14 mouse cellular contexts compared by ENCODE assay signal in the genomic region with DNA sequence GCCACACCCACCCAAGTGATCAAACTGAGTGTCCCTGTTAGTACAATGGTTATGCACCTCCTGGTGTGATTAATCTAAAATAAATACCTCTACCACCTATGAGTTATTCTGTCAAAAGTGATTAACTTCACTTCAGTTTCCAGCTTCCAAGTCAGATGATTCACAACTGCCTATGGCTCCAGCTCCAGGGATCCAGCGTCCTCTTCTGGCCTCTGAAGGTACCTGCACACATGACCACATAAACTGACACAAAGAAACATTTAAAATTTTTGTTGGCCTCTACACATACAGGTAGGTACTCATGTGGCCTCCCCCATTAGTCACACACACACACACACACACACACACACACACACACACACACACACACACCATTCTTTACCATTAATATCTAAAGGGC.
"Had no signal": no experiment of that assay in that cellular context is flagged by ENCODE, and none has a peak within 500 bp of the region (broad histone marks: within the 10 kb centered on the region; RNA-seq: fewer than 3 reads in every experiment).

No protein-coding gene starts in this region.

- H3K4me3 ChIP-seq: kidney, embryonic 15.5 days; left cerebral cortex, adult 2 months; limb, embryonic 12.5 days; lung, embryonic 15.5 days; midbrain, embryonic 10.5 days; myocyte; neural tube, embryonic 15.5 days; stomach, embryonic 15.5 days had no signal

- H3K4me1 ChIP-seq: neural tube, embryonic 15.5 days; stomach, embryonic 15.5 days had no signal

- H3K9ac ChIP-seq: kidney, embryonic 15.5 days; limb, embryonic 12.5 days; lung, embryonic 15.5 days; neural tube, embryonic 15.5 days; stomach, embryonic 15.5 days had no signal

- DNase-seq: kidney, adult 2 months; kidney, postnatal 14 days; lung, postnatal 36 days; midbrain, embryonic 14.5 days; right cerebral cortex, adult 18-20 months; spleen, adult 18-20 months had no signal

- H3K27ac ChIP-seq: kidney, embryonic 15.5 days; left cerebral cortex, adult 2 months; limb, embryonic 12.5 days; lung, embryonic 15.5 days; midbrain, embryonic 10.5 days; neural tube, embryonic 15.5 days; stomach, embryonic 15.5 days had no signal

- H3K9me3 ChIP-seq: kidney, embryonic 15.5 days; limb, embryonic 12.5 days; lung, embryonic 15.5 days; neural tube, embryonic 15.5 days; stomach, embryonic 15.5 days had no signal

- H3K4me2 ChIP-seq: kidney, embryonic 15.5 days; limb, embryonic 12.5 days; lung, embryonic 15.5 days; neural tube, embryonic 15.5 days; stomach, embryonic 15.5 days had no signal

- H3K36me3 ChIP-seq: kidney, embryonic 15.5 days; limb, embryonic 12.5 days; lung, embryonic 15.5 days; midbrain, embryonic 10.5 days; neural tube, embryonic 15.5 days; stomach, embryonic 15.5 days had no signal

- H3K27me3 ChIP-seq: kidney, embryonic 15.5 days; limb, embryonic 12.5 days; lung, embryonic 15.5 days; neural tube, embryonic 15.5 days; stomach, embryonic 15.5 days had no signal
